In genomic region chr19:53353864-53354263, GRCm38 (mm10) we compare ENCODE assay signal across 33 mouse cellular contexts. TPM values are rescaled to one million over a fixed set of nuclear protein-coding genes. Genes with fewer than 3 reads are reported as not detected.
DNase-seq lines count a peak whose midpoint lies in the region; TF ChIP-seq lines count a peak whose summit lies in the region.
"Had no signal": no experiment of that assay in that cellular context is flagged by ENCODE, and none has a peak within 500 bp of the region (broad histone marks: within the 10 kb centered on the region; RNA-seq: fewer than 3 reads in every experiment).

No protein-coding gene starts in this region.

- H3K27ac ChIP-seq in gastrocnemius, adult 2 months, result peak overlapping the region; percentile 63
- H3K27ac ChIP-seq: embryonic facial prominence, embryonic 13.5 days; forebrain, embryonic 10.5 days; forebrain, embryonic 15.5 days; heart, embryonic 13.5 days; hindbrain, embryonic 14.5 days; liver, embryonic 12.5 days had no signal

- H3K4me3 ChIP-seq in gastrocnemius, adult 2 months, result no peak overlapping the region
- H3K4me3 ChIP-seq: embryonic facial prominence, embryonic 13.5 days; forebrain, embryonic 10.5 days; forebrain, embryonic 15.5 days; heart, adult 2 months; heart, embryonic 13.5 days; liver, embryonic 12.5 days had no signal

- no peak for TF ChIP-seq CTCF in gastrocnemius, adult 2 months (IDR thresholded peaks at IDR 0.05)

- intact Hi-C loops in gastrocnemius, adult 2 months (cut with DNase I), result no loop called here
- intact Hi-C loops in left cerebral cortex, postnatal 25 days (cut with DNase I), result loop anchor here (1.0 to 5.0 kb wide), 3 partner anchors 23 to 212 kb away; partner anchors contain the start of gene Add3

- peak; percentile 40 to 43 for DNase-seq in cerebellum, adult 18-20 months
- DNase-seq in cerebellum, postnatal 14 days, result no peak
- DNase-seq in gastrocnemius, adult 2 months, result no peak
- DNase-seq in gastrocnemius, postnatal 10 days, result no peak
- DNase-seq in brain, adult 2 months (ENCODE audit: low read depth, low spot score), result peak; percentile 86
- peak; percentile 33 to 93 for DNase-seq in left cerebral cortex, postnatal 25 days (ENCODE audit: low spot score in 2 of 2)
- no peak for DNase-seq in lung, postnatal 25 days (ENCODE audit: low spot score)
- no peak for DNase-seq in thymus, postnatal 0 days (ENCODE audit: low spot score)
- DNase-seq: adrenal gland, adult 8-10 months; cerebellum, adult 11 months; gastrocnemius, postnatal 36 days; heart, adult 2 months; heart, postnatal 10 days; kidney, postnatal 14 days; liver, postnatal 0 days; midbrain, embryonic 14.5 days had no signal

RNA-seq across cellular contexts. Expression of gene Gm10197, which starts 17.7 kb away (rescaled TPM):
- total RNA-seq in gastrocnemius, adult 2 months (2021), result not detected
- total RNA-seq in gastrocnemius, postnatal 10 days (2021), result not detected
- total RNA-seq in left cerebral cortex, postnatal 25 days (2021), result not detected
- 2.1 and 2.5 TPM in 2 replicates for polyA plus RNA-seq in thymus, postnatal 0 days (2015; fragmentation: Nextera tagmentation; extraction: Ambion mirVana)
- total RNA-seq: adrenal gland, adult 8-10 months; adrenal gland, postnatal 4 days; common myeloid progenitor, adult 5-6 weeks; gastrocnemius, postnatal 36 days; heart, adult 2 months; heart, postnatal 10 days; hematopoietic stem cell, adult 5-6 weeks; layer of hippocampus, postnatal 14 days; left cerebral cortex, postnatal 10 days; monocyte, adult 5-6 weeks had no signal
- polyA plus RNA-seq: embryonic facial prominence, embryonic 13.5 days; forebrain, embryonic 10.5 days; forebrain, embryonic 15.5 days; G1E; heart, adult 2 months; heart, embryonic 13.5 days; hindbrain, embryonic 14.5 days; intestine, postnatal 0 days; limb, embryonic 14.5 days; liver, embryonic 12.5 days; liver, postnatal 0 days; lung, postnatal 0 days; testis, adult 2 months had no signal

RNA-seq across cellular contexts. Expression of gene Smndc1, which starts 36.5 kb away (rescaled TPM):
- 10 to 100 TPM; 28.1 to 30.7 TPM for total RNA-seq in gastrocnemius, adult 2 months (2021)
- 10 to 100 TPM; 27.3 to 34.7 TPM for total RNA-seq in gastrocnemius, postnatal 10 days (2021)
- total RNA-seq in left cerebral cortex, postnatal 25 days (2021), result 10 to 100 TPM; 36.6 to 37.6 TPM
- 56.4 and 66.0 TPM in 2 replicates for polyA plus RNA-seq in thymus, postnatal 0 days (2015; fragmentation: Nextera tagmentation; extraction: Ambion mirVana)

RNA-seq across cellular contexts. Expression of gene Mxi1, which starts 43.5 kb away (rescaled TPM):
- 10 to 100 TPM; 38.1 to 53.6 TPM for total RNA-seq in gastrocnemius, adult 2 months (2021)
- 10 to 100 TPM; 27.7 to 31.0 TPM for total RNA-seq in gastrocnemius, postnatal 10 days (2021)
- total RNA-seq in left cerebral cortex, postnatal 25 days (2021), result 10 to 100 TPM; 84.1 to 84.2 TPM
- 40.5 and 45.0 TPM in 2 replicates for polyA plus RNA-seq in thymus, postnatal 0 days (2015; fragmentation: Nextera tagmentation; extraction: Ambion mirVana)

Comparison
In these comparisons a context has a peak if more than half of its experiments do, and no peak if none do; other contexts are left out.
1. DNase-seq: peak in cerebellum, adult 18-20 months (2 of 2), brain, adult 2 months (single experiment) and left cerebral cortex, postnatal 25 days (2 of 2); none in cerebellum, postnatal 14 days (0 of 2), gastrocnemius, adult 2 months (single experiment), gastrocnemius, postnatal 10 days (single experiment), lung, postnatal 25 days (single experiment) and thymus, postnatal 0 days (single experiment).